Mouse (Mus musculus) 416B (cell line): ENCODE results near the gene Psmb6.
"Not testable (repeated sequence)": the region's sequence is repeated elsewhere in the genome, so short reads cannot be mapped to it uniquely, and the experiment has no call there.

Experiments used
- DNase-seq: peaks from one replicate; pipeline ENCODE4 v3.0.0; 2011; ENCODE audit warnings: low read depth

The Psmb6 gene

DNA sequence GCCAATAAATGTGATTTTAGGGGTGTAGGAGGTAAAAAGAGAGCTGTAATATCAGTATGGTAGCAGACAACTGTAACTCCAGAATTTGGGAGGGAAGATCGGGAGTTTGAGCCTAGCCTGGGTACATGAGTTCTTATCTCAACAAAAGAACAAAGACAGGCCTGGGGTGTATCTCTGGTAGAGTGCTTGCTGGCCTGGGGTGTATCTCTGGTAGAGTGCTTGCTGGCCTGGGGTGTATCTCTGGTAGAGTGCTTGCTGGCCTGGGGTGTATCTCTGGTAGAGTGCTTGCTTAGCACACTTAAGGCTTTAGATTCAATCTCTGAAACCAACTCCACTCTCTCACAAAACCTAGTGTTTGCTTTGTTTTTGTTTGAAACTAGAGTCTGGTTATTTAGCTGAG, 45.4 kb downstream of the Psmb6 start:
- DNase-seq: not testable (repeated sequence)

DNA sequence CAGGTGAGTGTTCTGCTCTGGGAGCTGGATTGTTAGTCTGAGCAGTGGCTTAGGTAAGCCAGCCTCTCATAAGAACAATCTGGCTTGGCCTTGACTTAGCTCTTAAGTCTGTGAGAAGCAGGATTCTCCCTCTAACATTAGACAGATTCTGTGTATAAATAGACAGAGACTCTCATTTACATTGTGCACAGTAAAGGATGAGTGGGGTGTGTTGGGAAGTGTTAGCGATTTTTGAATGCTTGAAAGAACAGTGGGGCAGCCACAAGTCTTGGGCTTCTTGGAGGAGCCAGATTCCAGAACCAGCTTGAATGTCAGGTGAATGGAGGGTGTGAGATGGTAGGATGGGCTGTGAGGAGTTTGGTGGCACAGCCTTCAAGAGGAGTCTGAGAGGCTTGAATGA, 46.5 kb downstream of the Psmb6 start:
- no peak for DNase-seq

GRCm38 (mm10) chr11:70572348-70572902, 47.3 kb downstream of the Psmb6 start:
- DNase-seq: peak; percentile 41

- DNase-seq: no peak
Observed at GRCm38 (mm10) chr11:70573872-70574271, 48.7 kb downstream of the Psmb6 start.

DNA sequence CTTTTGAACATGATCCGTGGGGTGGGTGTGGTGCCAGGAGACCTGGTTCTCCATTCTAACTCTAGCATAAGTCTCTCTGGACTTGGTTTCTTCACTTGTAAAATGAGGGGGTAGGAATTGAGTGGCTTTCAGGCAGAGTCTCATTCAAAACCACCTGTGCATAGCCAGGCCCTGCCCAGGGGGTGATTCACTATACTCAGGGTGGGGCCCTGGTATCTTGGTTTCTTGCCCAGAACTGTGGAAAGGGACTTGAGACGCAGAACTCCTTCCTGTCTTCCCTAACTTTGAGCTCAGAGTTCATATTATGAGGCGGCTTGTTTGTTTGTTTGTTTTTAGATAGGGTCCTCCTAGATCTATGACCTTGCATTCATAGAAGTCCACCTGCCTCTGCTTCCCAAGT, 52.0 kb downstream of the Psmb6 start:
- no peak for DNase-seq
